Mouse (Mus musculus) intestine, postnatal 0 days (tissue): ENCODE data around the gene Kcns1. TPM values are rescaled to one million over a fixed set of nuclear protein-coding genes. Genes with fewer than 3 reads are reported as not detected.

Source experiments
- ATAC-seq: fragments of 200-750 bp; cut with Nextera tagmentation; 2 replicates; pipeline ENCODE4 v1.8.0; 2017; ENCODE audit warnings: mild to moderate bottlenecking, moderate TSS enrichment, moderate library complexity
- H3K27ac ChIP-seq: fragments of 300-500 bp; sonication (generic); 2 replicates; pipeline ENCODE4 v1.5.1; 2014; ENCODE audit warnings: mild to moderate bottlenecking, low read depth, low read length, moderate library complexity
- H3K27me3 ChIP-seq: fragments of 300-500 bp; sonication (generic); replicated peaks from 2 replicates; pipeline ENCODE4 v1.6.1; 2014; ENCODE audit warnings: low read length, mixed read lengths; ENCODE audit not compliant: control insufficient read depth, insufficient read depth
- H3K36me3 ChIP-seq: fragments of 300-500 bp; sonication (generic); 2 replicates; pipeline ENCODE4 v1.6.1; 2014; ENCODE audit warnings: mild to moderate bottlenecking, moderate library complexity; ENCODE audit not compliant: control insufficient read depth, insufficient read depth
- H3K4me1 ChIP-seq: fragments of 300-500 bp; sonication (generic); replicated peaks from 2 replicates; pipeline ENCODE4 v1.6.1; 2014; ENCODE audit warnings: antibody characterized with exemption, low read length, mixed read lengths; ENCODE audit not compliant: control insufficient read depth, insufficient read depth
- H3K4me2 ChIP-seq: fragments of 300-500 bp; sonication (generic); replicated peaks from 2 replicates; pipeline ENCODE4 v1.6.1; 2014; ENCODE audit warnings: low read depth, mild to moderate bottlenecking, moderate library complexity
- H3K4me3 ChIP-seq: fragments of 300-500 bp; sonication (generic); 2 replicates; pipeline ENCODE4 v1.5.1; 2014; ENCODE audit warnings: low read depth, low read length
- H3K9ac ChIP-seq: fragments of 300-500 bp; sonication (generic); 2 replicates; pipeline ENCODE4 v1.6.1; 2014; ENCODE audit warnings: mild to moderate bottlenecking, low read depth, low read length
- H3K9me3 ChIP-seq: fragments of 300-500 bp; sonication (generic); 2 replicates; pipeline ENCODE4 v1.6.1; 2016; ENCODE audit warnings: mixed run types; ENCODE audit not compliant: control insufficient read depth
- CTCF ChIP-seq: sonication (generic); IDR thresholded peaks from 2 replicates; pipeline ENCODE4 v1.5.1; 2016; ENCODE audit warnings: low read depth, mild to moderate bottlenecking, control low read depth, antibody characterized with exemption, moderate library complexity
- WGBS: fragments of 180-500 bp; shearing (Covaris S2); extraction: QIAGEN DNeasy Blood & Tissue Kit; methylation state at CpG from one replicate; pipeline ENCODE4 v1.1.7; 2014; 5-methylcytosine and 5-hydroxymethylcytosine counted together
- polyA plus RNA-seq: library from polyadenylated mRNA; unstranded; fragments of >200 nt; fragmentation: Nextera tagmentation; extraction: Ambion mirVana; gene quantifications from 2 replicates; pipeline ENCODE4 v1.2.1, GENCODE M21; 2015

Gene Kcns1
- polyA plus RNA-seq, 1 experiment from 2014 or later, result 0.21 TPM

GRCm38 (mm10) chr2:164150086-164150760, 20.7 kb downstream of the Kcns1 start:
- Histone ChIP-seq H3K36me3 (peaks cover 33% of the 10 kb centered on the region), H3K27me3 (no peaks in the 10 kb centered on the region), H3K4me1 (no peaks in the 10 kb centered on the region), H3K27ac (no peak overlapping the region), H3K9ac (no peak overlapping the region), H3K4me3 (no peak overlapping the region), H3K9me3 (no peaks in the 10 kb centered on the region), H3K4me2 (no peak overlapping the region)
- 55% methylated on average over 14 of the region's 14 CpGs for WGBS
- TF ChIP-seq CTCF, result no peak
- ATAC-seq, result no peak

GRCm38 (mm10) chr2:164146556-164146955, 24.4 kb downstream of the Kcns1 start:
- 96% methylated on average over 12 of the region's 12 CpGs for WGBS
- ATAC-seq, result no peak

DNA sequence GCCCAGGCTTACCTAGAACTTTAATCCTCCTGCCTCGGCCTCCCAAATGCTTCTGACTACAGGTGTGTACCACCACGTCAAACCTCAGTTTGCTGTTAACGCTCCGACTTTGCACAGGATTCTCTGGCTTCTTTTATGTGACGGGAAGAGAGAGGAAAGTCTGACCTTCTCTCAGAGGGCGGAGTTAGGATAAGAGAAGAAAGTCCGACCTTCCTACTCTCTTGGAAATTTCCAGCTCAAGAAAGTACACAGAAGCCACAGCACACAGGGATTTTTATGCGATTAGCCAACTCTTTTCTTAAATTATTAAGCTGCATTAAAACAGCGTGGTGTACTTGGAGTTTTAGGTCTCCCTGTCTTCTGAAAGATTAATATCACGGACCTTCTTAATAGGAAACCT, 26.4 kb downstream of the Kcns1 start:
- no peak for ATAC-seq
- Histone ChIP-seq H3K4me3 (no peak overlapping the region), H3K27ac (no peak overlapping the region), H3K36me3 (no peaks in the 10 kb centered on the region), H3K27me3 (no peaks in the 10 kb centered on the region), H3K4me1 (no peaks in the 10 kb centered on the region), H3K4me2 (no peak overlapping the region), H3K9ac (no peak overlapping the region), H3K9me3 (no peaks in the 10 kb centered on the region)
- WGBS, result 62% methylated on average over 10 of the region's 10 CpGs
- no peak for TF ChIP-seq CTCF

More at GRCm38 (mm10) chr2:164146556-164146955, 24.4 kb downstream of the Kcns1 start:
- H3K36me3 ChIP-seq, result peaks cover 10% of the 10 kb centered on the region; the same call in 1 of the 2 replicates
- no peak overlapping the region for H3K9ac ChIP-seq
- no peak overlapping the region for H3K4me2 ChIP-seq
- H3K4me3 ChIP-seq, result no peak overlapping the region
- no peak overlapping the region for H3K27ac ChIP-seq
- no peaks in the 10 kb centered on the region for H3K4me1 ChIP-seq
- H3K27me3 ChIP-seq, result no peaks in the 10 kb centered on the region
- H3K9me3 ChIP-seq, result no peaks in the 10 kb centered on the region
- no peak for TF ChIP-seq CTCF

GRCm38 (mm10) chr2:164144025-164144424, 26.9 kb downstream of the Kcns1 start:
- Histone ChIP-seq H3K4me1 (no peaks in the 10 kb centered on the region), H3K9me3 (no peaks in the 10 kb centered on the region), H3K4me2 (no peak overlapping the region), H3K27me3 (no peaks in the 10 kb centered on the region), H3K36me3 (no peaks in the 10 kb centered on the region), H3K9ac (no peak overlapping the region), H3K4me3 (no peak overlapping the region), H3K27ac (no peak overlapping the region)
- 56% methylated on average over 6 of the region's 6 CpGs for WGBS
- no peak for TF ChIP-seq CTCF
- no peak for ATAC-seq

DNA sequence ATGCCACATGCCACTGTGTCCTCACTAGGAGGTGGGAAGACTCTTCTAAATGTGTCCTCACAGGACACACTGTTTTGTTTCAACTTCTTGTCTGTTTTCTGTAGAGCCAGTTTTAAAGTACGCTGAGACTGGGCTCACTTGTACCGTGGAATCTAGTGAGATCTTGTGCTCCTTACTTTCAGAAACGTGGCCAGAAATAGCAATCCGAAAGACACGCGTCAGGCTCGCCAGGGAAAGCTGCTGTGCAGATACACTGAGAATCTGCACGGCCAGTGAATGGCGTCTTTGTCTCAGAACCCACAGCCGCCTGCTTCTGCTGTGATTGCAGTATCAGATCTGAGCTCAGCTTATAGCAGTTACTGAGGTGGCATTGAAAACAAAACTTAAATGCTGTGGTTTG, 28.9 kb downstream of the Kcns1 start:
- no peak overlapping the region for H3K4me2 ChIP-seq
- H3K4me3 ChIP-seq, result no peak overlapping the region
- H3K27ac ChIP-seq, result no peak overlapping the region
- no peak overlapping the region for H3K9ac ChIP-seq
- WGBS, result 72% methylated on average over 10 of the region's 10 CpGs
- ATAC-seq, result no peak
- no peaks in the 10 kb centered on the region for H3K9me3 ChIP-seq
- TF ChIP-seq CTCF, result no peak
- no peaks in the 10 kb centered on the region for H3K36me3 ChIP-seq
- no peaks in the 10 kb centered on the region for H3K27me3 ChIP-seq
- no peaks in the 10 kb centered on the region for H3K4me1 ChIP-seq

GRCm38 (mm10) chr2:164137754-164138153, 33.2 kb downstream of the Kcns1 start:
- no peak for TF ChIP-seq CTCF
- Histone ChIP-seq H3K36me3 (peaks cover 14% of the 10 kb centered on the region; the same call in 1 of the 2 replicates), H3K4me1 (0 out of 2 replicates have a peak, but pooled peaks cover 7% of the 10 kb centered on the region), H3K9ac (no peak overlapping the region), H3K27ac (no peak overlapping the region), H3K4me2 (no peak overlapping the region), H3K27me3 (no peaks in the 10 kb centered on the region), H3K9me3 (no peaks in the 10 kb centered on the region), H3K4me3 (no peak overlapping the region)
- 38% methylated on average over 6 of the region's 6 CpGs for WGBS
- no peak for ATAC-seq
